Mouse (Mus musculus): Measurements from ENCODE around the gene Iqsec3.

- TF ChIP-seq TAL1 (IDR thresholded peaks at IDR 0.05; ENCODE audit: low read length), result no peak
- no peak for TF ChIP-seq GATA1 (IDR thresholded peaks at IDR 0.05; ENCODE audit: low read length)
Observed at GRCm38 (mm10) chr6:121325298-121325697, 148.2 kb downstream of the Iqsec3 start.
